15 mouse cellular contexts compared by ENCODE assay signal in genomic region chr1:186347413-186348147, GRCm38 (mm10).
DNase-seq lines count a peak whose midpoint lies in the region; ATAC-seq and TF ChIP-seq lines count a peak whose summit lies in the region.
"Had no signal": no experiment of that assay in that cellular context is flagged by ENCODE, and none has a peak within 500 bp of the region (broad histone marks: within the 10 kb centered on the region; RNA-seq: fewer than 3 reads in every experiment).

No protein-coding gene starts in this region.

- no peak overlapping the region for H3K27ac ChIP-seq in cerebellum, adult 2 months (ENCODE audit: insufficient read depth, low read length)
- H3K27ac ChIP-seq in forebrain, embryonic 16.5 days (ENCODE audit: low read length), result no peak overlapping the region
- H3K27ac ChIP-seq: embryonic facial prominence, embryonic 13.5 days; liver, embryonic 14.5 days; midbrain, embryonic 10.5 days had no signal

- no peak overlapping the region for H3K4me3 ChIP-seq in cerebellum, adult 2 months (replicated peaks; ENCODE audit: insufficient read depth, low read depth, low read length)
- H3K4me3 ChIP-seq in forebrain, embryonic 16.5 days (replicated peaks; ENCODE audit: low read length), result no peak overlapping the region
- H3K4me3 ChIP-seq: embryonic facial prominence, embryonic 13.5 days; midbrain, embryonic 10.5 days had no signal

- H3K4me2 ChIP-seq in forebrain, embryonic 16.5 days (ENCODE audit: low read length), result no peak overlapping the region
- H3K4me2 ChIP-seq: embryonic facial prominence, embryonic 13.5 days had no signal

- H3K27me3 ChIP-seq in cerebellum, adult 2 months (ENCODE audit: control insufficient read depth, insufficient read depth, low read length), result no peaks in the 10 kb centered on the region
- H3K27me3 ChIP-seq in forebrain, embryonic 16.5 days (replicated peaks; ENCODE audit: control insufficient read depth, insufficient read depth, low read length), result no peaks in the 10 kb centered on the region
- H3K27me3 ChIP-seq: embryonic facial prominence, embryonic 13.5 days had no signal

- TF ChIP-seq POLR2A in cerebellum, adult 2 months (IDR thresholded peaks at IDR 0.05; ENCODE audit: borderline replicate concordance, insufficient read depth, low read length), result no peak

- TF ChIP-seq CTCF in cerebellum, adult 2 months (IDR thresholded peaks at IDR 0.05; ENCODE audit: borderline replicate concordance, insufficient read depth, low read depth, low read length), result no peak

- DNase-seq in gastrocnemius, adult 18-20 months (ENCODE audit: low spot score), result peak; percentile 9
- no peak for DNase-seq in gastrocnemius, adult 8-10 months (ENCODE audit: low spot score in 2 of 2)
- DNase-seq in Muller cell, postnatal 12 days (ENCODE audit: inconsistent ontology term), result peak; percentile 30
- peak; percentile 46 to 61 for DNase-seq in heart, postnatal 10 days
- peak; percentile 57 for DNase-seq in kidney, postnatal 14 days
- DNase-seq in cerebellum, adult 2 months, result no peak
- DNase-seq in right cerebral cortex, postnatal 4 days, result no peak
- DNase-seq: cerebellum, postnatal 14 days; forebrain, postnatal 0 days; retina, postnatal 1 day; thymus, adult 18-20 months had no signal

- intact Hi-C loops in heart, postnatal 10 days (cut with DNase I), result no loop called here

- peaks cover 4% of the 10 kb centered on the region; the same call in 1 of the 2 replicates for H3K9me3 ChIP-seq in forebrain, embryonic 16.5 days (ENCODE audit: control insufficient read depth, low read length)
- H3K9me3 ChIP-seq: midbrain, embryonic 10.5 days had no signal

- no peaks in the 10 kb centered on the region for H3K36me3 ChIP-seq in forebrain, embryonic 16.5 days (ENCODE audit: control insufficient read depth, insufficient read depth)
- H3K36me3 ChIP-seq: embryonic facial prominence, embryonic 13.5 days; midbrain, embryonic 10.5 days had no signal

- no peak overlapping the region for H3K9ac ChIP-seq in forebrain, embryonic 16.5 days (replicated peaks; ENCODE audit: low read depth, low read length)
- H3K9ac ChIP-seq: embryonic facial prominence, embryonic 13.5 days; forebrain, postnatal 0 days; liver, embryonic 14.5 days had no signal

- no peak for ATAC-seq in forebrain, embryonic 16.5 days
- ATAC-seq: forebrain, postnatal 0 days had no signal

- 85% methylated on average over 14 of the region's 14 CpGs for WGBS in cerebellum, adult 2 months
- WGBS in forebrain, embryonic 16.5 days, result 86% methylated on average over 14 of the region's 14 CpGs

- H3K4me1 ChIP-seq in cerebellum, adult 2 months (ENCODE audit: control insufficient read depth, insufficient read depth, low read length), result no peaks in the 10 kb centered on the region
- no peaks in the 10 kb centered on the region for H3K4me1 ChIP-seq in forebrain, embryonic 16.5 days (replicated peaks; ENCODE audit: control insufficient read depth, insufficient read depth, low read length)
- H3K4me1 ChIP-seq: midbrain, embryonic 10.5 days had no signal

Comparison
In these comparisons a context has a peak if more than half of its experiments do, and no peak if none do; other contexts are left out.
1. DNase-seq: peak in gastrocnemius, adult 18-20 months (single experiment), Muller cell, postnatal 12 days (single experiment), heart, postnatal 10 days (2 of 2) and kidney, postnatal 14 days (single experiment); none in gastrocnemius, adult 8-10 months (0 of 2), cerebellum, adult 2 months (0 of 2) and right cerebral cortex, postnatal 4 days (single experiment).